Mouse (Mus musculus): ENCODE results near the gene Ftsj3. TPM values are rescaled to one million over a fixed set of nuclear protein-coding genes. Genes with fewer than 3 reads are reported as not detected.
A peak's percentile ranks its signal among the peaks of the same experiment; 100 is the strongest.
"Not testable (repeated sequence)": the region's sequence is repeated elsewhere in the genome, so short reads cannot be mapped to it uniquely, and the experiment has no call there.

The Ftsj3 gene
- polyA plus RNA-seq, 1 experiment from 2014 or later: 85.3 TPM

GRCm38 (mm10) chr11:106267311-106267852 is 11.5 kb upstream of the Ftsj3 start:
- peaks cover 43% of the 10 kb centered on the region for H3K4me1 ChIP-seq
- H3K27ac ChIP-seq (replicated peaks): peak overlapping the region; percentile 77; the same call in 1 of the 2 replicates
- peak overlapping the region; percentile 17; the same call in 1 of the 2 replicates for H3K4me3 ChIP-seq
- H3K9me3 ChIP-seq: no peaks in the 10 kb centered on the region
- no peaks in the 10 kb centered on the region for H3K27me3 ChIP-seq (replicated peaks; ENCODE audit: low read depth, poor library complexity, severe bottlenecking)
- peaks cover 72% of the 10 kb centered on the region for H3K36me3 ChIP-seq (replicated peaks)
- WGBS: 80% methylated on average over 15 of the region's 15 CpGs
- no peak for DNase-seq (ENCODE audit: low spot score)

DNA sequence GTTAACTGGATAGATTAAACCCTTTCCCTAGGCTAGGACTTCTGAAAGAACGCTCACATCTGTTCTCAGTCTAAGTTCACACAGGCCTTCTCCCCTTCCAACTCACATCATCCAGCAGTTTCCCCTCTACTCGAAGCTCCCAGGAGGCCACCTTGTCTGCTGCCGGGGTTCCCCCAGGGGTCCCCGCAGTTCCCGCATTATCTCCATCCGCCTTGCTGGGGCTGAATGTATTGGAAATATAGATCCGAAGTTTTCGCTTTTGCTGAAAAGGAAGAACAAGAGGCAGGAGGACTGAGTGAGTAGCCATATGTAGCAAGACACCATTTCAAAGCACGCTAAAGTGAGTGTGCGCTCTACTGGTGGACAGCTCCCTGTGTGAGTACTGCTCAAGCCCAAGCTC is 10.6 kb upstream of the Ftsj3 start:
- WGBS: 94% methylated on average over 10 of the region's 10 CpGs
- Histone ChIP-seq H3K36me3 (replicated peaks) (peaks cover 81% of the 10 kb centered on the region), H3K4me1 (peaks cover 39% of the 10 kb centered on the region)

GRCm38 (mm10) chr11:106265570-106265969 is 9.7 kb upstream of the Ftsj3 start:
- Histone ChIP-seq H3K36me3 (replicated peaks) (peaks cover 89% of the 10 kb centered on the region), H3K4me3 (no peak overlapping the region), H3K4me1 (peaks cover 31% of the 10 kb centered on the region), H3K27me3 (replicated peaks; ENCODE audit: low read depth, poor library complexity, severe bottlenecking) (no peaks in the 10 kb centered on the region), H3K27ac (replicated peaks) (no peak overlapping the region), H3K9me3 (no peaks in the 10 kb centered on the region)
- 94% methylated on average over 4 of the region's 4 CpGs for WGBS
- DNase-seq (ENCODE audit: low spot score): no peak

More for the DNA sequence above, 10.6 kb upstream of the Ftsj3 start:
- no peak for DNase-seq (ENCODE audit: low spot score)
- H3K27ac ChIP-seq (replicated peaks): no peak overlapping the region
- H3K4me3 ChIP-seq: no peak overlapping the region
- H3K9me3 ChIP-seq: no peaks in the 10 kb centered on the region
- no peaks in the 10 kb centered on the region for H3K27me3 ChIP-seq (replicated peaks; ENCODE audit: low read depth, poor library complexity, severe bottlenecking)

- Histone ChIP-seq H3K4me1 (peaks cover 25% of the 10 kb centered on the region), H3K27me3 (replicated peaks; ENCODE audit: low read depth, poor library complexity, severe bottlenecking) (no peaks in the 10 kb centered on the region), H3K4me3 (no peak overlapping the region), H3K36me3 (replicated peaks) (peaks cover 89% of the 10 kb centered on the region), H3K27ac (replicated peaks) (no peak overlapping the region), H3K9me3 (no peaks in the 10 kb centered on the region)
- no peak for DNase-seq (ENCODE audit: low spot score)
- 95% methylated on average over 15 of the region's 15 CpGs for WGBS
These were observed 9.1 kb upstream of the Ftsj3 start for GRCm38 (mm10) chr11:106264988-106265387.

DNA sequence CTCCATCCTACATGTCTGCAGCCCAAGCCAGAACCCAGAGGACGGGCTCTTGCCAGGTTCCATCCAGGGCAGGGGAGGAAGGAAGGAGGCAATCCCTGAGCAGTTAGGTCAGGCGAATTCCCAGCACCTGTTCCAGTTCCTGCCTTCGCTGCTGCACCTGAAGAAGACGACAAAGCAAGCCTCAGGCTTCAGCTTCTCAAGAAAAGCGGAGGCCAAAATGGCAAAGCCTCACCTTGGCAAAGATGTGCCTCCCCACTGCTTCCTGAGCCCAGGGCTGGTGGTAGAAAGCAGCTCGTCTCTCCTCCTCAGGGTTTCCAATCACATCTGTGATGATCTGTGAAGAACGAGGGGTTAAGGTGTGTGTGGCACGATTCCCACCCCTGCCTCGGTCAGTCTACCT is 8.1 kb upstream of the Ftsj3 start:
- WGBS: 93% methylated on average over 9 of the region's 9 CpGs
- Histone ChIP-seq H3K4me3 (no peak overlapping the region), H3K36me3 (replicated peaks) (peaks cover 99% of the 10 kb centered on the region), H3K27ac (replicated peaks) (no peak overlapping the region), H3K9me3 (no peaks in the 10 kb centered on the region), H3K4me1 (peaks cover 19% of the 10 kb centered on the region), H3K27me3 (replicated peaks; ENCODE audit: low read depth, poor library complexity, severe bottlenecking) (no peaks in the 10 kb centered on the region)
- no peak for DNase-seq (ENCODE audit: low spot score)

- peaks cover 90% of the 10 kb centered on the region for H3K36me3 ChIP-seq (replicated peaks)
- peaks cover 13% of the 10 kb centered on the region for H3K4me1 ChIP-seq
- H3K4me3 ChIP-seq: no peak overlapping the region
- no peaks in the 10 kb centered on the region for H3K27me3 ChIP-seq (replicated peaks; ENCODE audit: low read depth, poor library complexity, severe bottlenecking)
- 90% methylated on average over 14 of the region's 14 CpGs for WGBS
- no peaks in the 10 kb centered on the region for H3K9me3 ChIP-seq
- no peak overlapping the region for H3K27ac ChIP-seq (replicated peaks)
- DNase-seq (ENCODE audit: low spot score): no peak
These were observed 5.1 kb upstream of the Ftsj3 start for GRCm38 (mm10) chr11:106260826-106261450.

- Histone ChIP-seq H3K27me3 (replicated peaks; ENCODE audit: low read depth, poor library complexity, severe bottlenecking) (no peaks in the 10 kb centered on the region), H3K36me3 (replicated peaks) (peaks cover 76% of the 10 kb centered on the region), H3K4me1 (peaks cover 25% of the 10 kb centered on the region), H3K4me3 (peak overlapping the region; percentile 82), H3K27ac (replicated peaks) (peak overlapping the region; percentile 92), H3K9me3 (no peaks in the 10 kb centered on the region)
- WGBS: 69% methylated on average over 5 of the region's 5 CpGs
- DNase-seq (ENCODE audit: low spot score): no peak
These were observed 896 bp upstream of the Ftsj3 start for GRCm38 (mm10) chr11:106256775-106257174.

GRCm38 (mm10) chr11:106255174-106255573 is 705 bp downstream of the Ftsj3 start:
- peak overlapping the region; percentile 92 for H3K27ac ChIP-seq (replicated peaks)
- H3K36me3 ChIP-seq (replicated peaks): peaks cover 76% of the 10 kb centered on the region
- 4% methylated on average over 22 of the region's 22 CpGs for WGBS
- peak overlapping the region; percentile 82 for H3K4me3 ChIP-seq
- no peaks in the 10 kb centered on the region for H3K27me3 ChIP-seq (replicated peaks; ENCODE audit: low read depth, poor library complexity, severe bottlenecking)
- H3K9me3 ChIP-seq: no peaks in the 10 kb centered on the region
- DNase-seq (ENCODE audit: low spot score): no peak
- H3K4me1 ChIP-seq: peaks cover 25% of the 10 kb centered on the region

GRCm38 (mm10) chr11:106254767-106255166 is 1.1 kb downstream of the Ftsj3 start:
- H3K27me3 ChIP-seq (replicated peaks; ENCODE audit: low read depth, poor library complexity, severe bottlenecking): no peaks in the 10 kb centered on the region
- peaks cover 25% of the 10 kb centered on the region for H3K4me1 ChIP-seq
- H3K9me3 ChIP-seq: no peaks in the 10 kb centered on the region
- WGBS: 17% methylated on average over 2 of the region's 2 CpGs
- DNase-seq (ENCODE audit: low spot score): no peak
- 0 out of 2 replicates have a peak overlapping the region, but pooled peaks have one; percentile 92 for H3K27ac ChIP-seq (replicated peaks)
- peak overlapping the region; percentile 82 for H3K4me3 ChIP-seq
- peaks cover 76% of the 10 kb centered on the region for H3K36me3 ChIP-seq (replicated peaks)

GRCm38 (mm10) chr11:106249326-106249725 is 6.6 kb downstream of the Ftsj3 start:
- Histone ChIP-seq H3K4me1 (peaks cover 2% of the 10 kb centered on the region), H3K27me3 (replicated peaks; ENCODE audit: low read depth, poor library complexity, severe bottlenecking) (no peaks in the 10 kb centered on the region), H3K27ac (replicated peaks) (no peak overlapping the region), H3K4me3 (no peak overlapping the region), H3K36me3 (replicated peaks) (peaks cover 100% of the 10 kb centered on the region), H3K9me3 (peaks cover 4% of the 10 kb centered on the region; the same call in 1 of the 2 replicates)
- WGBS: 89% methylated on average over 7 of the region's 7 CpGs
- DNase-seq (ENCODE audit: low spot score): no peak

DNA sequence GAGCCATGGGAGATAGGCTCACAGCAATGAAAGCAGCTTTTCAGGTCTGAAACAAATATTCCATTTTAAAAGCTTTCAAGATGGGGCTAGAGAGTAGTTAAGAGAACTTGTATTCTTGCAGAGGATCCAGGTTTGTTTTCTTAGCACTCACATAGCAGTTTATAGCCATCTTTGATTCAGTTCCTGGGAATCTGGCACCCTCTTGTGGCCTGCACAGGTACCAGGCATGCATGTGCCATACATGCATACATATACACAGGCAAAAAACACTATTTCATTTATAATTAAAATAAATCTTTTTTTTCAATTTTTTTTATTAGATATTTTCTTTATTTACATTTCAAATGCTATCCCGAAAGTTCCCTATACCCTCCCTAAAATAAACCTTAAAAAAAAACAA is 9.0 kb downstream of the Ftsj3 start:
- H3K4me3 ChIP-seq: no peak overlapping the region
- H3K27me3 ChIP-seq (replicated peaks; ENCODE audit: low read depth, poor library complexity, severe bottlenecking): no peaks in the 10 kb centered on the region
- WGBS: 94% methylated on average over 1 of the region's 1 CpGs
- peaks cover 100% of the 10 kb centered on the region for H3K36me3 ChIP-seq (replicated peaks)
- no peaks in the 10 kb centered on the region for H3K4me1 ChIP-seq
- no peak overlapping the region for H3K27ac ChIP-seq (replicated peaks)
- peaks cover 4% of the 10 kb centered on the region; the same call in 1 of the 2 replicates for H3K9me3 ChIP-seq
- DNase-seq (ENCODE audit: low spot score): no peak

DNA sequence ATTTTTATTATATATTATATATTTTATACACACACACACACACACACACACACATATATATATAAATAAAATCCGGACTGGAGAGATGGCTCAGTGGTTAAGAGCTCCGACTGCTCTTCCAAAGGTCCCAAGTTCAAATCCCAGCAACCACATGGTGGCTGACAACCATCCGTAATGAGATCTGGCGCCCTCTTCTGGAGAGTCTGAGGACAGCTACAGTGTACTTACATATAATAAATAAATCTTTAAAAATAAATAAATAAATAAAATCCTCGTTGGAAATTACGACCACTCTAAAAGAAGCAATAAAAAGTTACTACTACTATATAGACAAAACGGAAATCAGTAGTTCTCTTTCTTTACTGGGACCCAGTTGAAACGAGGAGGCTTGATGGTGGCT is 21.9 kb downstream of the Ftsj3 start:
- 82% methylated on average over 8 of the region's 8 CpGs for WGBS
- H3K4me3 ChIP-seq; H3K4me1 ChIP-seq; H3K9me3 ChIP-seq; H3K27ac ChIP-seq (replicated peaks); H3K27me3 ChIP-seq (replicated peaks; ENCODE audit: low read depth, poor library complexity, severe bottlenecking); DNase-seq (ENCODE audit: low spot score): not testable (repeated sequence)
- H3K36me3 ChIP-seq (replicated peaks): peaks cover 98% of the 10 kb centered on the region

DNA sequence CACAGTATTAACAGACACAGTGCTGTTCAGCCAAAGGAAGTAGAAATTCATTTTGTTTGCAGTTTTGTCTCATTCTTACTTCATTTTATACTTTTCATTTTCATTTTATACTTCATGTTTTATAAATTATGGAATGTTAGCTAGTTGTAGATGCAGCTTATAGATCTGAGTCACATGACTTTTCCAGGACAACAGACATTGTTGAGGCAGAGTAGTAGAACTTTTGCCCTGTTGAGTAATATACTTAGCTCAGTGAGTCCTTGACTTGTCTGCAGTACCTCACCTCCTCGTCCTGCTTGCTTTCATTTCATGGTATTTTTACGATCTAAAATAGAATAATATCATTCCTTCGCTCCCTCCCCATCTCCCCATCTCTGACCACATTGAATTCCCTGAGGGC is 35.3 kb downstream of the Ftsj3 start:
- no peak for DNase-seq (ENCODE audit: low spot score)
- H3K4me3 ChIP-seq: no peak overlapping the region
- H3K27me3 ChIP-seq (replicated peaks; ENCODE audit: low read depth, poor library complexity, severe bottlenecking): no peaks in the 10 kb centered on the region
- 96% methylated on average over 3 of the region's 3 CpGs for WGBS
- H3K9me3 ChIP-seq: no peaks in the 10 kb centered on the region
- peaks cover 25% of the 10 kb centered on the region for H3K36me3 ChIP-seq (replicated peaks)
- H3K27ac ChIP-seq (replicated peaks): no peak overlapping the region
- peaks cover 14% of the 10 kb centered on the region for H3K4me1 ChIP-seq

All from embryonic facial prominence, embryonic 10.5 days (tissue).